Mouse (Mus musculus): ENCODE measurements around the gene Card14. TPM values are rescaled to one million over a fixed set of nuclear protein-coding genes. Genes with fewer than 3 reads are reported as not detected.
"Not testable (repeated sequence)": the region's sequence is repeated elsewhere in the genome, so short reads cannot be mapped to it uniquely, and the experiment has no call there.

Card14 gene
- total and polyA plus RNA-seq, 2 experiments from 2014 or later = 0.34 to 1.6 TPM

- WGBS = 86% methylated on average over 20 of the region's 20 CpGs
- H3K9me3 ChIP-seq (ENCODE audit: low read length) = no peaks in the 10 kb centered on the region
- no peak overlapping the region for H3K27ac ChIP-seq (ENCODE audit: low read depth, low read length)
- TF ChIP-seq CTCF (IDR thresholded peaks at IDR 0.05; ENCODE audit: low read depth) = no peak
- H3K4me2 ChIP-seq (ENCODE audit: low read depth) = no peak overlapping the region
- no peak overlapping the region for H3K4me3 ChIP-seq (ENCODE audit: low read depth, low read length)
- H3K36me3 ChIP-seq (ENCODE audit: insufficient read depth) = peaks cover 87% of the 10 kb centered on the region
- H3K4me1 ChIP-seq (ENCODE audit: insufficient read depth) = no peaks in the 10 kb centered on the region
- H3K9ac ChIP-seq = no peak overlapping the region
- no peak for ATAC-seq
- H3K27me3 ChIP-seq (ENCODE audit: insufficient read depth, low read length) = no peaks in the 10 kb centered on the region
- DNase-seq = no peak
Measured at GRCm38 (mm10) chr11:119287207-119287992, 20.2 kb upstream of the Card14 start.

GRCm38 (mm10) chr11:119292861-119293260, 14.7 kb upstream of the Card14 start:
- WGBS = 97% methylated on average over 8 of the region's 8 CpGs
- not testable (repeated sequence) for DNase-seq; H3K4me1 ChIP-seq (ENCODE audit: insufficient read depth); H3K4me3 ChIP-seq (ENCODE audit: low read depth, low read length); H3K27me3 ChIP-seq (ENCODE audit: insufficient read depth, low read length); H3K27ac ChIP-seq (ENCODE audit: low read depth, low read length); H3K9me3 ChIP-seq (ENCODE audit: low read length); H3K4me2 ChIP-seq (ENCODE audit: low read depth); ATAC-seq; H3K9ac ChIP-seq
- peaks cover 93% of the 10 kb centered on the region for H3K36me3 ChIP-seq (ENCODE audit: insufficient read depth)

- no peak for TF ChIP-seq CTCF (IDR thresholded peaks at IDR 0.05; ENCODE audit: low read depth)
- Histone ChIP-seq H3K4me3 (ENCODE audit: low read depth, low read length) (no peak overlapping the region), H3K9ac (no peak overlapping the region), H3K4me1 (ENCODE audit: insufficient read depth) (peaks cover 14% of the 10 kb centered on the region; the same call in 1 of the 2 replicates), H3K27me3 (ENCODE audit: insufficient read depth, low read length) (no peaks in the 10 kb centered on the region), H3K9me3 (ENCODE audit: low read length) (no peaks in the 10 kb centered on the region), H3K36me3 (ENCODE audit: insufficient read depth) (peaks cover 49% of the 10 kb centered on the region), H3K4me2 (ENCODE audit: low read depth) (0 out of 2 replicates have a peak overlapping the region, but pooled peaks have one; percentile 62), H3K27ac (ENCODE audit: low read depth, low read length) (no peak overlapping the region)
- 77% methylated on average over 6 of the region's 6 CpGs for WGBS
- no peak for ATAC-seq
- DNase-seq = no peak
Measured at GRCm38 (mm10) chr11:119297996-119298395, 9.6 kb upstream of the Card14 start.

- Histone ChIP-seq H3K4me2 (ENCODE audit: low read depth) (peak overlapping the region; percentile 62), H3K9me3 (ENCODE audit: low read length) (no peaks in the 10 kb centered on the region), H3K27me3 (ENCODE audit: insufficient read depth, low read length) (no peaks in the 10 kb centered on the region), H3K27ac (ENCODE audit: low read depth, low read length) (no peak overlapping the region), H3K36me3 (ENCODE audit: insufficient read depth) (peaks cover 40% of the 10 kb centered on the region), H3K4me1 (ENCODE audit: insufficient read depth) (peaks cover 14% of the 10 kb centered on the region; the same call in 1 of the 2 replicates), H3K9ac (peak overlapping the region; percentile 85), H3K4me3 (ENCODE audit: low read depth, low read length) (peak overlapping the region; percentile 75)
- no peak for TF ChIP-seq CTCF (IDR thresholded peaks at IDR 0.05; ENCODE audit: low read depth)
- no peak for DNase-seq
- no peak for ATAC-seq
- 17% methylated on average over 7 of the region's 7 CpGs for WGBS
Measured at GRCm38 (mm10) chr11:119298917-119299316, 8.7 kb upstream of the Card14 start.

- H3K27me3 ChIP-seq (ENCODE audit: insufficient read depth, low read length) = no peaks in the 10 kb centered on the region; the same call in 1 of the 2 replicates
- H3K4me3 ChIP-seq (ENCODE audit: low read depth, low read length) = peak within 1 kb of the TSS; percentile 75
- H3K9me3 ChIP-seq (ENCODE audit: low read length) = no peaks in the 10 kb centered on the region
- peak within 1 kb of the TSS; percentile 85 for H3K9ac ChIP-seq
- H3K36me3 ChIP-seq (ENCODE audit: insufficient read depth) = peaks cover 33% of the 10 kb centered on the region
- peak; percentile 35; the same call in 1 of the 2 replicates for TF ChIP-seq CTCF (IDR thresholded peaks at IDR 0.05; ENCODE audit: low read depth)
- peaks cover 14% of the 10 kb centered on the region; the same call in 1 of the 2 replicates for H3K4me1 ChIP-seq (ENCODE audit: insufficient read depth)
- H3K4me2 ChIP-seq (ENCODE audit: low read depth) = peak within 1 kb of the TSS; percentile 78
- WGBS = under 1% methylated on average over 88 of the region's 89 CpGs
- peak within 1 kb of the TSS; percentile 98 for H3K27ac ChIP-seq (ENCODE audit: low read depth, low read length)
- DNase-seq (peak; percentile 99), ATAC-seq (peak; percentile 99)
Measured at GRCm38 (mm10) chr11:119299391-119300245, 8.0 kb upstream of the Card14 start, which contains the start of gene Eif4a3. TSS of gene Eif4a3 (minus strand) at chr11:119300089.

- peak overlapping the region; percentile 98 for H3K27ac ChIP-seq (ENCODE audit: low read depth, low read length)
- peak overlapping the region; percentile 85 for H3K9ac ChIP-seq
- H3K9me3 ChIP-seq (ENCODE audit: low read length) = no peaks in the 10 kb centered on the region
- 2% methylated on average over 31 of the region's 31 CpGs for WGBS
- peaks cover 25% of the 10 kb centered on the region for H3K36me3 ChIP-seq (ENCODE audit: insufficient read depth)
- TF ChIP-seq CTCF (IDR thresholded peaks at IDR 0.05; ENCODE audit: low read depth) = no peak; the same call in 1 of the 2 replicates
- peak overlapping the region; percentile 78 for H3K4me2 ChIP-seq (ENCODE audit: low read depth)
- peak; percentile 5; the same call in 1 of the 2 replicates for ATAC-seq
- no peaks in the 10 kb centered on the region; the same call in 1 of the 2 replicates for H3K27me3 ChIP-seq (ENCODE audit: insufficient read depth, low read length)
- peaks cover 14% of the 10 kb centered on the region; the same call in 1 of the 2 replicates for H3K4me1 ChIP-seq (ENCODE audit: insufficient read depth)
- peak overlapping the region; percentile 75 for H3K4me3 ChIP-seq (ENCODE audit: low read depth, low read length)
- DNase-seq = no peak
Measured at GRCm38 (mm10) chr11:119300246-119300935, 7.2 kb upstream of the Card14 start.

Measured in forebrain, postnatal 0 days (tissue).